Mouse (Mus musculus): ENCODE measurements at regions not wholly inside any gene's neighbourhood (a gene's known extent, or its start where the extent isn't known, plus 50 kb on each side); places are given as distances from the start of the nearest gene placed in this dataset.
A peak's percentile ranks its signal among the peaks of the same experiment; 100 is the strongest.

DNA sequence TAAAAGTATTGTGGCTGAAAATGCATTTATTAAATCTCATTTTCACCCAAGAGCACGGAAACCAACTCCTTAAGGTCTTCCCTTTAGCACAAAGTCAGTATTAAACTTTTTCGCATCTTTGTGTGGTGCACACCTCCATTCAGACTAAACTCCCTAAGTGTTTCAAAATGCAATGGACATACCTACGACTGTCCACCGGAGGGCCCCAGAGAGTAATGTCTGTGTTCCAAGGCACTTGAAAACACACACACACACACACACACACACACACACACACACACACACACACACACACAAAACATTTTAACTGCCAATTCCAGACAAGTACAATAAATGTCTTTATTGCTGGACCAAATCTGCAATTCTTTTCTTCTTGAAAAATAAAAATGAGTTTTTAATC, 243.7 kb downstream of the Foxa2 start:
- peak; percentile 30 for DNase-seq

DNA sequence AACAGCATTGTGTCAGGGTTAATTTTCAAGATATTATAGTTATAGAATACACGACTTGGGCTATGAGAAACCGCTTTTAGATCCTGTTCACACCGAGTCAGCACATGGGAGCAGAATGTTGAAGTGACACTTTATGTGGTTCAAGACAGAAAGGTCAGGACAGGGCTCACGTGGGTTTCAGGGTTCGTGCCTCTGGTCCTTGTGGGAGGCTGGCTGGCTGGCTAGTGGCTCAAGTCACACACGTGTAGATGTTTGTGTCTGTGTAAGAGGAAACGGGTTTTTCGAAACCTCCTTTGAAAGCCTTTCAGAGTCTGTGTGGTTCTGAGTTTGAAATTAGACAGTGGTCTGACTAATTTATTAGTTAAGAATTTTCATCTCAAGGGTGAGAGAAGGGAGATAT, 255.3 kb downstream of the Foxa2 start:
- no peak for DNase-seq

DNA sequence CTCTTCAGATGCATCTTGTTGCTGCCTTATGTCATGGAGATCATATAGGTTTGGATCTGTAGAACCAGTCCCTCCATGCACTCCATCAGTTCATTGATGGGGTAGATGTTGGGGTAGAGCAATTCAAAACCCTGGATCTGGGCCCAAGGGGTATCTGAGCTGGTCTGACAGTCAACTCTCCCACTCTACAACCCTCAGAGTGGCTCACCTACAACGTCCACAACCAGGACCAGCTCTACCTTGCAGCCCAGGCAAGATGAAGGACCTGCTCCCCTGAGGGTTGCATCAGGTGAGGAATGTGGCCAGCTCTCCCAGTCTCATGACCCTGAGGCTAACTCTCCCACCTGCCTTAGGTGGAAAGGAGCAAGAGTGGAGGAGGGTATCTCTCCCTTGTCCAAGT, 256.9 kb downstream of the Foxa2 start:
- DNase-seq, result no peak

GRCm38 (mm10) chr2:147789268-147789667, 257.5 kb downstream of the Foxa2 start:
- DNase-seq, result peak; percentile 66

- no peak for DNase-seq
Observed at GRCm38 (mm10) chr2:147788001-147788400, 258.8 kb downstream of the Foxa2 start.

GRCm38 (mm10) chr2:147782496-147782895, 264.3 kb downstream of the Foxa2 start:
- DNase-seq, result no peak

DNA sequence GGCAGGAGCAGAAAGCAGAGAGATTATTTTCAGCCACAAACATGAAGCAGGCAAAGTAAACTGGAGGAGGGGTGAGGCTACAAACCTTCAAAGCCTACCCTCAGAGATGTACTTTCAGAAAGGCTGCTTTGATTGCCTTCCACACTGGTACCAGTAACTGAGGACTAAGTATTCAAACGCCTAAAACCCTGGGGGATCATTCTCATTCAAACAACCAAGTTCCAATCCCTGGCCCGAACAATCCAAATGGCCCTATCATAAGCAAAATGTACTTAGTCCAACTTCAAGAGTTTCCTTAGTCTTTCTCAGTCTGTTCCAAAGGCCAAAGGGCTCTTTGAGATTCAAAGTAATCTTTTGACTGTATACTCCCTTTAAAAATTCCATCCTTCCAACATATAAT, 270.5 kb downstream of the Foxa2 start:
- no peak for DNase-seq

DNA sequence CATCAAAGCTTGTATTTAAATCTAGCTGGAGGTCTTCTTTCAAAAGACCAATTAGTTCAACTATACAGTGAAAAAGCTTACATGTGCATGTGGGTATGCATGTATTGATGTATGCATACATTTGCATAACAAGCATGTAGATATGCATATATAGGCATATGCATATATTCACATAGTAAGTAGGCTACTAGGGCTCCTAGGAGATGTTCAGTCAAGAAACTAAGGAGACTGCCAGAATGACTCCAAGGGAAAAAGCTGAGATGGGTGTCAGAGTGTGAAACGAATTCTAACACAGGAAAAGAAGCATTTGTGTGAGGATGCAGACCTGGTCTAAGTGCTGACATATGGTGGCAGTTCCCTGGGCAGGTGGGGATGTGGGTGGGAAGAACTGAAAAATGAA, 274.2 kb downstream of the Foxa2 start:
- DNase-seq, result no peak

DNA sequence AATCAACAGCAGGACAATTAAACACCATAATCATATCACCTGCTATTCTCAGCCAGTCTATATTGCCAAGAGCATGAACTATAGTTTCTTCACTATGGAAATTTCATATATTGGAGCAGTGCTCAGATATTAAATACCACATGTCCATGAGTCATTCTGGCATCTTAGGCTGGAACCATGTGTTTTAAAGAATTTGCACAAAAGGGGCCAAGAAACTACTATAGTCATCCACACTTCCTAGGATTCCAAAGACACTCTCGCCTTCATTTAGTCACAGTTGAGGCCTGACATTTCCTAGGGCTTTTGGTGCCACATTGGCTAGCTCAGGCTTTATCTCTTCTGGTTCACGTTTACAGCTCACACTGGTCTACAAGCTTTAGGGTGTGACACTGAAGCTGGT, 293.7 kb downstream of the Foxa2 start:
- no peak for DNase-seq

- DNase-seq, result no peak
Observed at GRCm38 (mm10) chr2:147751831-147752230, 294.9 kb downstream of the Foxa2 start.

GRCm38 (mm10) chr2:147748006-147748405, 298.8 kb downstream of the Foxa2 start:
- no peak for DNase-seq

GRCm38 (mm10) chr2:147743908-147744307, 302.9 kb downstream of the Foxa2 start:
- no peak for DNase-seq

- peak; percentile 58 for DNase-seq
Observed at GRCm38 (mm10) chr2:147738307-147738872, 308.4 kb downstream of the Foxa2 start.

- DNase-seq, result no peak
Observed at GRCm38 (mm10) chr2:147727396-147727795, 319.4 kb downstream of the Foxa2 start.

DNA sequence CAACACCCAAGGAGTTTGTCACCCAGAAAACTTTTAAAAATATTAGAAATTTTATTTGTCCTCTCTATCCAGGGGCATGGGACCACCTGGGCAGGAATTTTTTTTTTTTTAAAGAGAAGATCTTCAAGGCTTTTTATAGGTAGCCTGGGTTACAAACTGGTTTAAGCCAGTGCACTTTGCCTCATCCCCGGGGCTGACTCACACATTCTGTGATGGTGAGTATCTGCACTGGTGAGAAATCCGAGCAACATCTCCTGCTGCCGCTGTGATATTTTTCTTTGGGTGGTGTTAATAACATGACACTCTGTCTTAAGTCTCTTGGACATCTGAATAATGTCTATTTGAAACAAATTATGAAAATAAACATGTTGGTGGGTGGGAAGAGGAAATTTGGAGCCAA, 327.8 kb downstream of the Foxa2 start:
- no peak for DNase-seq

GRCm38 (mm10) chr2:147717484-147717947, 329.3 kb downstream of the Foxa2 start:
- no peak for DNase-seq

DNA sequence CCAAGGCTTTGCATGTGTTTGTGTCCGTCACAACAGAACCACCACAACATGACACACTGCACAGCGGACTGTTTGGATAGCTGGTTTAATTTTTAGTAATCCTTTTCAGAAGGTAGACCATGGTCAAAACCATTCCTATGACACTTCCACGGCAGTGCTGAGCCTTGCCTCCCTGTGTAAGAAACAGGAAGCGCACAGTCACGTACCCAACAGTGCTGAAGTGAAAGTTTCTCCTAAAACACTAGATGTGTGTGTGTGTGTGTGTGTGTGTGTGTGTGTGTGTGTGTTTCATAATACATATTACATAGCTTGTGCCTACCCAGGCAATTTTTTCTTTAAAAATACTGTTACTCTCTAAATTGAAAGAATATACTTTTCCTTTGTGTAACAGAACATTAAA, 331.0 kb downstream of the Foxa2 start:
- no peak for DNase-seq

- DNase-seq, result no peak
Observed at GRCm38 (mm10) chr2:147710593-147711265, 336.0 kb downstream of the Foxa2 start.

DNA sequence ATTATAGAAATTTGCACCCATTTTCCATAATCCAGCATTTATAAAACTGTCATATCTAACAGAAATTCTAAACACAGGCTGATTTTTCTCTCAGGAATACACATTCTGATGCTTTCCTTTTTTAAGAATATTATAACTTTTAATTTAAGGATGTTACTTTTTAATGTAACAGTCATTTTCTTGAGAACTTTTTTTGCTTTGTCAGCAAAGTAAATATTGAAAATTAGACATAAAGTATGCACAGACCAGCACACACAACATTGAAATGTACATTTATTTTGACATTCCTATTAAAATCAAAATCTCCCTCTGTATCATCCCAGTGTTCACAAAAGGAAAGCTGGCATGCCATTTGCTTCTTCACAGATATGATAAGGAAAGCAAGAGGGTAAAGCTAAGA, 337.0 kb downstream of the Foxa2 start:
- DNase-seq, result no peak

GRCm38 (mm10) chr2:147707156-147707555, 339.6 kb downstream of the Foxa2 start:
- no peak for DNase-seq

GRCm38 (mm10) chr2:147703981-147704380, 342.3 kb downstream of the Pax1 start:
- DNase-seq, result no peak

DNA sequence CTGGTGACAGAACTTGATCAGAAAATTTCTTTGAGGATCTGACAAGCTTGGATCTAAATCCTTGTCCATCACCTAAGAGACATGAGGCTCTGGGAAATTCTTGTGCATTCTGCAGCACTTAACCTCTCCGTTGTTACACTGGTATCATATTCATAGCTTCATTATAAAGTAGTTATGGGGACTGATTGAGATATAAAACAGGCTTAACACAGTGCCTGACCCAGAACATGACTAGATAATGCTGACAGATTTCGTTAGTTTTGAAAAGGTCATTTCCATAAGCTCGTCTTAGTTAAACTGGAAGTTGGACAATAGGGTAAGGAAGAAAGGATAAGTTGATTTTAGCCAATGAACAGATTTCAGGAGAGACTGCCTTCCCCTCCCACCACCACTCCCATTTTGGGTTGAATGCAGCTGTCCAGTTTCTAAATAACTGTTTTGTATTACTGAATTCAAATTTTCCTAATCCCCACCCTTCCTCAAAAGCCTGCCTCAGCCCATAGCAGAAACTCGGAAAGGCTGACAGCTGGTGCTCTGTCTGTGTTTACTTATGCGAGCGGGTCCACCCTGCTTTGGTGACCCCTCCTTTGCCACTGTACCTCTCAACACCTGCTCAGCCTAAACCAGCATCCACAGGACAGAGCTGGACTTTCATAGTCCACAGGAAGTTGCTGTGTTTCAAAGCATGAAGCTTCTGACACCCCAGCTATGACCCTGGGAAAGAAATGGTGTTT, 340.8 kb downstream of the Pax1 start:
- no peak for DNase-seq

GRCm38 (mm10) chr2:147699524-147700081, 337.9 kb downstream of the Pax1 start:
- DNase-seq, result no peak

- DNase-seq, result no peak
Observed at GRCm38 (mm10) chr2:147691896-147692295, 330.2 kb downstream of the Pax1 start.

Measured in lung, postnatal 36 days (tissue).